Mouse (Mus musculus) heart, embryonic 16.5 days (tissue): ENCODE results near the gene Klhdc8a. TPM values are rescaled to one million over a fixed set of nuclear protein-coding genes. Genes with fewer than 3 reads are reported as not detected.

ENCODE experiments used
- ATAC-seq: fragments of 200-750 bp; cut with Nextera tagmentation; replicated peaks from 2 replicates; pipeline ENCODE4 v1.8.0; 2017; ENCODE audit warnings: moderate number of reproducible peaks; ENCODE audit not compliant: insufficient read depth, low FRiP score; ENCODE audit errors: extremely low read depth
- H3K27ac ChIP-seq: fragments of 300-500 bp; sonication (generic); 2 replicates; pipeline ENCODE4 v1.5.1; 2014; ENCODE audit warnings: mild to moderate bottlenecking, low read length, control low read depth, moderate library complexity
- H3K27me3 ChIP-seq: fragments of 300-500 bp; sonication (generic); 2 replicates; pipeline ENCODE4 v1.6.1; 2014; ENCODE audit warnings: low read length, mixed read lengths; ENCODE audit not compliant: control insufficient read depth, insufficient read depth
- H3K36me3 ChIP-seq: fragments of 300-500 bp; sonication (generic); 2 replicates; pipeline ENCODE4 v1.6.1; 2014; ENCODE audit not compliant: control insufficient read depth, insufficient read depth
- H3K4me1 ChIP-seq: fragments of 300-500 bp; sonication (generic); 2 replicates; pipeline ENCODE4 v1.6.1; 2014; ENCODE audit warnings: low read length, mixed read lengths; ENCODE audit not compliant: control insufficient read depth, insufficient read depth
- H3K4me2 ChIP-seq: fragments of 300-500 bp; sonication (generic); 2 replicates; pipeline ENCODE4 v1.6.1; 2014; ENCODE audit warnings: low read depth, mild to moderate bottlenecking, control low read depth, low read length
- H3K4me3 ChIP-seq: fragments of 300-500 bp; sonication (generic); 2 replicates; pipeline ENCODE4 v1.5.1; 2014; ENCODE audit warnings: mild to moderate bottlenecking, control low read depth, low read length
- H3K9ac ChIP-seq: fragments of 300-500 bp; sonication (generic); 2 replicates; pipeline ENCODE4 v1.6.1; 2014; ENCODE audit warnings: low read length, control low read depth
- H3K9me3 ChIP-seq: fragments of 300-500 bp; sonication (generic); replicated peaks from 2 replicates; pipeline ENCODE4 v1.6.1; 2016; ENCODE audit warnings: low read length; ENCODE audit not compliant: control insufficient read depth
- WGBS: fragments of 180-500 bp; shearing (Covaris S2); extraction: QIAGEN DNeasy Blood & Tissue Kit; methylation state at CpG from one replicate; pipeline ENCODE4 v1.1.7; 2014; 5-methylcytosine and 5-hydroxymethylcytosine counted together
- polyA plus RNA-seq: library from polyadenylated mRNA; unstranded; fragments of >200 nt; fragmentation: Nextera tagmentation; extraction: Ambion mirVana; gene quantifications from 2 replicates; pipeline ENCODE4 v1.2.1, GENCODE M21; 2015

Klhdc8a gene
- polyA plus RNA-seq, 1 experiment from 2014 or later: 0.62 TPM

DNA sequence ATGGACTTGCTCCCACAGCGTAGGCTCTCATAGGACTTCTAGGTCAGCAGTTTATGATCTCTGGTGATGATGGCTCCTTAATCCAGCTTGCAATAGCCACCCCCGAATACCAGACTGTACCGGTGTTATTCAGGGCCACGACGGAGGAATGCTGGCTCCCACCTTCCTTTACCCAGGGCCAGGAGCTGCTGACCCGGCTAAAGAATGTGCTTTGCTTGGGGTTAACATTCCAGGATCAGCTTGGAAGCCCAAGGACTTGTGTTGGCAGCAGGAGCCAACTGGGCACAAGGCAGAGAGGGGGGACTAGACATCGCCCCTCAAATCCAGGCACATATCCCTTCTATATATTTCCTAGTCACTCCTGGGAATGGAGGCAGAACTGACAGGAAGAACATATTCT lies 12.3 kb downstream of the Klhdc8a start:
- Histone ChIP-seq H3K9me3 (no peaks in the 10 kb centered on the region), H3K9ac (no peak overlapping the region), H3K27me3 (peaks cover 3% of the 10 kb centered on the region), H3K4me3 (no peak overlapping the region), H3K27ac (no peak overlapping the region), H3K4me1 (peaks cover 25% of the 10 kb centered on the region), H3K36me3 (no peaks in the 10 kb centered on the region), H3K4me2 (peak overlapping the region; percentile 1; the same call in 1 of the 2 replicates)
- WGBS: 47% methylated on average over 7 of the region's 7 CpGs
- ATAC-seq: no peak

DNA sequence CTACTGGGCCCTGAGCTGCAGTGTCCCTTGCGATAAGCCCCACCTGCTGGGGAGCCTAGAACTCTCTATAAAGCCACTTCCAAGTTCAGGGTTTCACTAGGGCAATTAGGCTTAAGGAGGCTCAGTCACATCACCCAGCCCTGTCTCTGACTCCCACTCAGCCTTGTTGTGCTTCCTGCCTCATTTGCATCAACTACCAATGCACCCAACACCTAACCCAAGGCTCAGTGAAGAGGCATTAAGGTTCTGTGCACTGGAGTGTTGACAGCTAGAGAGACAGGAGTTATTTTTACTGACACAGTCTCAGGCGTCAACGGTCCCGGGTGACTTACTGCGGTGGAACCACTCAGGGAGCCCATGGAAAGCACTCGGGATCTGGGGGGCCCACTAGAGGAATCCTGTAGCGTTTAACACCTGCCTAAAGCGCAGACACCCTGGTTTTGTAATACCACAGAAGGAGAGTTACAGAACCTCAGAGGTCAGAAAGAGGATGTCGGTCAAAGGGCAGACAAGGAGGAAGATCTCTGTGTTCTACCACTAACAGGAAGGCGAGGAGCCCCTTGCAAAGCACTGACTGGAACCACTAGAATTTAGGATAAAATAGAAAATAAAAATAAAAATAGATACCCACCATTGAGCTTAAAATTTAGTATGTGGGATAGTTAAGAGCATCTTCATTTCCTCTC lies 12.9 kb downstream of the Klhdc8a start:
- H3K4me1 ChIP-seq: peaks cover 26% of the 10 kb centered on the region
- H3K27ac ChIP-seq: peak overlapping the region; percentile 40; the same call in 1 of the 2 replicates
- H3K4me3 ChIP-seq: no peak overlapping the region
- H3K9me3 ChIP-seq: no peaks in the 10 kb centered on the region
- 22% methylated on average over 10 of the region's 10 CpGs for WGBS
- no peak overlapping the region for H3K9ac ChIP-seq
- H3K4me2 ChIP-seq: peak overlapping the region; percentile 1; the same call in 1 of the 2 replicates
- peak; percentile 52; the same call in 1 of the 2 replicates for ATAC-seq
- peaks cover 3% of the 10 kb centered on the region for H3K27me3 ChIP-seq
- H3K36me3 ChIP-seq: no peaks in the 10 kb centered on the region

DNA sequence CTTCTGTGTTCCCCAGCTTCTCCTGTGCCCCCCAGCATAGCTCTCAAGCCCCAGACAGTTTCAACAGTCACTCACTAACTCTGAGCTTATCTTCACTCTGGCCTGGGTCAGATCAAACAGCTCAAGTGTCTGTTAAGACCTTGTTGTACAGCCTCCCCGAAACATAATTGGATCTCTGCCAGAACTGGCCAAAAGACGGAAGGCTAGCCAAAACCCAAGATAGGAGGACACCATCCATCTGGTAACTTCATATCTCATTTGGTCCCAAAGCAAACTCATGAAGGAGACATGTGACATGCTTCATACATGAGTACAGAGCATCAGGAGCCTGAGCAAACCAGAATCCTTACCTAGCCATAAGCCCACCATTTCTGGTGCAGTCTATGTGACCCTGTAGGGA lies 13.6 kb downstream of the Klhdc8a start:
- peak overlapping the region; percentile 61 for H3K27ac ChIP-seq
- 8% methylated on average over 2 of the region's 2 CpGs for WGBS
- H3K36me3 ChIP-seq: no peaks in the 10 kb centered on the region
- H3K9me3 ChIP-seq: no peaks in the 10 kb centered on the region
- no peak overlapping the region for H3K9ac ChIP-seq
- no peak overlapping the region for H3K4me3 ChIP-seq
- H3K4me2 ChIP-seq: 0 out of 2 replicates have a peak overlapping the region, but pooled peaks have one; percentile 4
- H3K4me1 ChIP-seq: peaks cover 28% of the 10 kb centered on the region
- H3K27me3 ChIP-seq: peaks cover 3% of the 10 kb centered on the region
- ATAC-seq: 0 out of 2 replicates have a peak, but pooled peaks have one; percentile 21

DNA sequence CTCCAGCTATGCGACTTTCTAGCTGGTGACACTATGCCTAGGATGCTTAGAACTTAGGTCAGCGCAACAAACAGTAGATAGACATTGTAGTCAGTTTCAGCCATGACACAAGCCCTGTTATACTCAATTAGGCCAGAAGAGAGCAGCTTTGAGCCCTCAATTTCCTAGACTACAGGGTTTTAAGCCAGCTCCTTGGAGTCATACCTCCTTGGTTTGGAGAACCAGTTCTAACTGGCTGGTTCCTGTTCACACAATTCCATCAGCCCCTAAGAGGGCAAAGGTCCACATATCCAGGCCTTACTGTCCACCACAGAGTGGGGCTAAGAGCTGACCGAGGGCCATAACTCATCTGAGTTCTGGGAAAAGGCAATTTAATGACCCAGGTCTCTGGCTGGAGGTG lies 14.3 kb downstream of the Klhdc8a start:
- 59% methylated on average over 3 of the region's 3 CpGs for WGBS
- no peak overlapping the region; the same call in 1 of the 2 replicates for H3K27ac ChIP-seq
- peaks cover 28% of the 10 kb centered on the region for H3K4me1 ChIP-seq
- no peak overlapping the region for H3K4me2 ChIP-seq
- H3K4me3 ChIP-seq: no peak overlapping the region
- ATAC-seq: no peak
- no peaks in the 10 kb centered on the region for H3K9me3 ChIP-seq
- H3K9ac ChIP-seq: no peak overlapping the region
- no peaks in the 10 kb centered on the region for H3K36me3 ChIP-seq
- peaks cover 3% of the 10 kb centered on the region; the same call in 1 of the 2 replicates for H3K27me3 ChIP-seq

DNA sequence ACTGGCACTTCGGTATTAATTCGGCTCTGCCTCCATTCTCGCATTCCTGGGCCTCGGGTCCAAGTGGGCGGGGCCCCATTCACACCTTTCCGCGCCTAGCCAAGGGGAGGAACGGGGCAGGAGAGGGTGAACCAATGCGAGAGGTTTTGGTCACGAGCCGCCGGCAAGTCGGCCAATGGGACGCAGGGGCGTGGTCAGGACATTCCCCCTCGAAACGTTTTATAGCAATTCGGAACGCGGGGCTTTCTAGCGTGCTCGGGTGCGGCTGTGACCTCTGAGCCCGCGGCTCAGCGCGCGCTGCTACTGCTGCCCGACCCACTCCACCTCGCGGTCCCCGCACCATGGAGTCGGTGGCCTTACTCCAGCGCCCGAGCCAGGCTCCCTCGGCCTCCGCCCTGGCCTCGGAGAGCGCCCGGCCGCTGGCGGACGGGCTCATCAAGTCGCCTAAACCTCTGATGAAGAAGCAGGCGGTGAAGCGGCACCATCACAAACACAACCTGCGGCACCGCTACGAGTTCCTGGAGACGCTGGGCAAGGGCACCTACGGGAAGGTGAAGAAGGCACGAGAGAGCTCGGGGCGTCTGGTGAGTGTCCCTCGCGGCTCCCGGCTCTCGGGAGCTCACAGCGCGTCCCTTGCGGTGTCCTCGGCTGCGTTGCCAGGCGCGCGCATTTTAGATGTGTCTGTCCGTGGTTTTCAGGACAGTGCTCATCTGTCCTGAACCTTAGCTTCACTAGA lies 17.6 kb downstream of the Klhdc8a start, which contains the start of gene Nuak2:
Nuak2 (plus strand) TSS at position 238 of the 736 bp plus-strand sequence.
- Histone ChIP-seq H3K9ac (peak within 1 kb of the TSS; percentile 78), H3K4me3 (peak within 1 kb of the TSS; percentile 69), H3K9me3 (no peaks in the 10 kb centered on the region), H3K27me3 (peaks cover 3% of the 10 kb centered on the region; the same call in 1 of the 2 replicates), H3K36me3 (no peaks in the 10 kb centered on the region), H3K4me1 (peaks cover 33% of the 10 kb centered on the region), H3K4me2 (peak within 1 kb of the TSS; percentile 82), H3K27ac (no peak within 1 kb of the TSS)
- peak; percentile 82 for ATAC-seq
- under 1% methylated on average over 67 of the region's 67 CpGs for whole genome bisulfite sequencing

DNA sequence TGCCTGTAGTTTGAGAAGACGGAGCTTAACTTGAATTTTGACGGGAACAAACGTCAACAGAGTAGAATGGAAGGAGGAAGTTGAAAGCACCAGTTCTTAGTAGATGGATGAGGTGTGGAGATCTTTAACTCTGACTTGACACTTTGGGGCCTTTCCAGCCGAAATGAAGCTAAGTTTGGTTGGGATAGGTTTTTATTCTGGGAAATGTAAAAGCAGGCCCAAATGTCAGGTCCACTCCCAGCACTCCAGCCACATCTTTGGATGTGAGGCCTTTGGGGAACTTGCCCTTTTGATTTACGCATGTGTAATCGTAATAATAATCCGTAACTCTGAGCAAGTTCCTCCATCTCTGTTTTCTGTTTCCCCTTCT lies 18.2 kb downstream of the Klhdc8a start:
- H3K27ac ChIP-seq: no peak overlapping the region
- H3K4me2 ChIP-seq: peak overlapping the region; percentile 82
- peaks cover 3% of the 10 kb centered on the region; the same call in 1 of the 2 replicates for H3K27me3 ChIP-seq
- H3K4me1 ChIP-seq: peaks cover 28% of the 10 kb centered on the region
- no peaks in the 10 kb centered on the region for H3K9me3 ChIP-seq
- no peaks in the 10 kb centered on the region for H3K36me3 ChIP-seq
- peak overlapping the region; percentile 69 for H3K4me3 ChIP-seq
- peak overlapping the region; percentile 78 for H3K9ac ChIP-seq
- no peak for ATAC-seq
- 38% methylated on average over 7 of the region's 7 CpGs for WGBS

DNA sequence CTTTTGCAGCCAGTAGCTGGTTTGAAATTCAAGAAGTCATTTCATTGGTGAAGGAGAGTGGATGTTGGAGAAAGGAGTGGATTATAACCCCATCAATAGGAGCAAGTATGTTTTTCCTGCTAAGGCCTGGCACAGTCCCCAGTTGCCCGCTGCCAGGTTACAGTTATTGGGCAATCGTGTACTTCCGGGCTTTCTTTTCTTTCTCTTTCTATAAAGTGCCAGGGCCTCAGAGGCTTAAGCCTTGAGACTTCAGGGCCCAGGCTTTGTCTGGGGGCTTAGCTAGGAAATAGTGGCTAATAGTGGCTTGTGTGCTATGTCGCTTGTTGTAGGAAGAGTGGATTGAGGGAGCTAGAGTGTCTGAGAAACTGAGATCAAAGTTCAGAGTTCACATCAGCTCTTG lies 19.0 kb downstream of the Klhdc8a start:
- 0 out of 2 replicates have a peak overlapping the region, but pooled peaks have one; percentile 69 for H3K4me3 ChIP-seq
- peaks cover 20% of the 10 kb centered on the region for H3K4me1 ChIP-seq

DNA sequence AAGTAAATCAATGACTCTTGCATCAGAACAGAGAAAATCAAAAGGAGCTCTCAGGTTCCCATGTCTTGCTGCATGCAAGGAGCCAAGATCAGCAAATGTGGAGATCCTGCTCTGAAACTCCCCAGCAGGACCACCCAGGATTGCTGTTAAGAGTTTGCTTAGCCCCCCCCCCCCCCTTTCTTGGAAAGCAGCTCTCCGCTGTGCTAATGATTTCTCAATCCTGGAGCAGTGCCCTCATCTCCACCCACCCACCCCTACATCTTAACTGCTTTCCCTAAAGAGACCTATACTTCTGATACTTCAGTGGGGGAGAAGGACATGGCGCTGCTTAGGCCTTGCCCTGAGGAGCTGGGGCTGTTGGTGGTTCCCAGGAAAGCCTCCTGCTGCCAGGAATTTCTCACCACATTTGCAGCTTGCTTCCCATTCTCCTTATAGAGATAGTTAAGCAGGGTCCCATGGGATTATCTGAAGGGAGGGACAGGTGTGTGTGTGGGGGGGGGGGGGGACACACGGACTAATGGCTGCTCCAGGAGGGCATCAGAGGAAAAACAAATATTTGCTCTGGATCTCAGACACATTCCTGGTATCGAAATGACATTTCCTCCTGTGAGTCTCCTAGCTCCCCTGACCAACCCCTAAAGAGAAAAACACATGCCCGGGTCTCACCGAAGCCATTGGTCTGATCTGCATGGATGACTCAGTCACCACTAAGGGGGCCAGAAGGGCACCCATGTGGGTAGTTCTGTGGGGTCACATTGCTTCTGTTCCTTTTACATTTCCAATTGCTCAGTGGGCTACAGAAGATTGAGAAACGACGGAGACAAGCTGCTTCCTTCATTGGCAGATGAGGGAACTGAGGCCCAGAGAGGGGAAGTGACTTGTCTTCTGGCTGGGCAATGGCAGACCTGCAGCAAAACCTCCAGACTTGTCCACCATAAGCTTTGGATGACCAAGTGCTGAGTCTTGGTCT lies 19.8 kb downstream of the Klhdc8a start:
- H3K4me3 ChIP-seq: no peak overlapping the region
- H3K4me1 ChIP-seq: peaks cover 23% of the 10 kb centered on the region; the same call in 1 of the 2 replicates
- no peak overlapping the region for H3K9ac ChIP-seq
- peaks cover 3% of the 10 kb centered on the region; the same call in 1 of the 2 replicates for H3K27me3 ChIP-seq
- H3K27ac ChIP-seq: peak overlapping the region; percentile 36; the same call in 1 of the 2 replicates
- H3K36me3 ChIP-seq: no peaks in the 10 kb centered on the region
- peak overlapping the region; percentile 82; the same call in 1 of the 2 replicates for H3K4me2 ChIP-seq
- no peaks in the 10 kb centered on the region for H3K9me3 ChIP-seq
- no peak for ATAC-seq
- 56% methylated on average over 8 of the region's 8 CpGs for WGBS

More for the DNA sequence above, 19.0 kb downstream of the Klhdc8a start:
- peak overlapping the region; percentile 36; the same call in 1 of the 2 replicates for H3K27ac ChIP-seq
- 0 out of 2 replicates have a peak overlapping the region, but pooled peaks have one; percentile 20 for H3K9ac ChIP-seq
- H3K27me3 ChIP-seq: peaks cover 3% of the 10 kb centered on the region; the same call in 1 of the 2 replicates
- WGBS: 56% methylated on average over 4 of the region's 4 CpGs
- H3K9me3 ChIP-seq: no peaks in the 10 kb centered on the region
- H3K36me3 ChIP-seq: no peaks in the 10 kb centered on the region
- H3K4me2 ChIP-seq: peak overlapping the region; percentile 82
- ATAC-seq: no peak
